Mouse (Mus musculus) forebrain, postnatal 0 days (tissue): ENCODE measurements around the gene B4galt4. TPM values are rescaled to one million over a fixed set of nuclear protein-coding genes. Genes with fewer than 3 reads are reported as not detected.

Experiments
- ATAC-seq: fragments of 200-750 bp; cut with Nextera tagmentation; 2 replicates; pipeline ENCODE4 v1.8.0; 2017; ENCODE audit warnings: mild to moderate bottlenecking, moderate library complexity
- DNase-seq: peaks from one replicate; pipeline ENCODE4 v3.0.0-alpha.2; 2015
- H3K27ac ChIP-seq: fragments of 300-500 bp; sonication (generic); 2 replicates; pipeline ENCODE4 v1.5.1; 2014; ENCODE audit warnings: low read depth, mild to moderate bottlenecking, antibody characterized with exemption, low read length, moderate library complexity, mixed read lengths
- H3K27me3 ChIP-seq: fragments of 300-500 bp; sonication (generic); 2 replicates; pipeline ENCODE4 v1.6.1; 2014; ENCODE audit warnings: mild to moderate bottlenecking, low read length, mixed read lengths; ENCODE audit not compliant: insufficient read depth
- H3K36me3 ChIP-seq: fragments of 300-500 bp; sonication (generic); 2 replicates; pipeline ENCODE4 v1.6.1; 2014; ENCODE audit warnings: mild to moderate bottlenecking, moderate library complexity; ENCODE audit not compliant: insufficient read depth
- H3K4me1 ChIP-seq: fragments of 300-500 bp; sonication (generic); 2 replicates; pipeline ENCODE4 v1.6.1; 2014; ENCODE audit warnings: antibody characterized with exemption; ENCODE audit not compliant: insufficient read depth
- H3K4me2 ChIP-seq: fragments of 300-500 bp; sonication (generic); 2 replicates; pipeline ENCODE4 v1.6.1; 2014; ENCODE audit warnings: low read depth, mild to moderate bottlenecking, moderate library complexity
- H3K4me3 ChIP-seq: fragments of 300-500 bp; sonication (generic); 2 replicates; pipeline ENCODE4 v1.5.1; 2014; ENCODE audit warnings: low read depth, low read length, mixed read lengths
- H3K9ac ChIP-seq: fragments of 300-500 bp; sonication (generic); 2 replicates; pipeline ENCODE4 v1.6.1; 2014; ENCODE audit warnings: mild to moderate bottlenecking
- H3K9me3 ChIP-seq: fragments of 300-500 bp; sonication (generic); 2 replicates; pipeline ENCODE4 v1.6.1; 2016; ENCODE audit warnings: low read length
- CTCF ChIP-seq: sonication (generic); IDR thresholded peaks from 2 replicates; pipeline ENCODE4 v1.5.1; 2016; ENCODE audit warnings: antibody characterized with exemption, control low read depth, low read depth
- WGBS: fragments of 180-500 bp; shearing (Covaris S2); extraction: QIAGEN DNeasy Blood & Tissue Kit; methylation state at CpG from one replicate; pipeline ENCODE4 v1.1.7; 2014; 5-methylcytosine and 5-hydroxymethylcytosine counted together
- polyA plus RNA-seq: library from polyadenylated mRNA; unstranded; fragments of >200 nt; fragmentation: Nextera tagmentation; extraction: Ambion mirVana; gene quantifications from 2 replicates; pipeline ENCODE4 v1.2.1, GENCODE M21; 2015
- total RNA-seq: library from RNA; depleted of rRNA; stranded (reverse); fragments of >200 nt; gene quantifications from 2 replicates; pipeline ENCODE4 v1.2.3, GENCODE M21; 2014

B4galt4 gene
- total and polyA plus RNA-seq, 2 experiments from 2014 or later = 25.0 to 27.3 TPM

GRCm38 (mm10) chr16:38702316-38702715 is 39.7 kb upstream of the B4galt4 start:
- Histone ChIP-seq H3K4me3 (no peak overlapping the region), H3K27me3 (no peaks in the 10 kb centered on the region), H3K4me2 (no peak overlapping the region), H3K9ac (no peak overlapping the region), H3K9me3 (no peaks in the 10 kb centered on the region), H3K4me1 (peaks cover 3% of the 10 kb centered on the region; the same call in 1 of the 2 replicates), H3K36me3 (no peaks in the 10 kb centered on the region), H3K27ac (no peak overlapping the region)
- DNase-seq (no peak), ATAC-seq (no peak)
- no peak for TF ChIP-seq CTCF
- 82% methylated on average over 3 of the region's 3 CpGs for WGBS

- H3K27ac ChIP-seq = no peak overlapping the region
- WGBS = 56% methylated on average over 6 of the region's 6 CpGs
- H3K36me3 ChIP-seq = no peaks in the 10 kb centered on the region
- no peaks in the 10 kb centered on the region for H3K27me3 ChIP-seq
- no peak overlapping the region for H3K4me3 ChIP-seq
- ATAC-seq (no peak), DNase-seq (no peak)
- H3K4me2 ChIP-seq = no peak overlapping the region
- no peak overlapping the region for H3K9ac ChIP-seq
- H3K4me1 ChIP-seq = peaks cover 3% of the 10 kb centered on the region; the same call in 1 of the 2 replicates
- H3K9me3 ChIP-seq = no peaks in the 10 kb centered on the region
- no peak for TF ChIP-seq CTCF
Observed at GRCm38 (mm10) chr16:38703501-38703900, 38.6 kb upstream of the B4galt4 start.

- H3K4me2 ChIP-seq = no peak overlapping the region
- H3K36me3 ChIP-seq = no peaks in the 10 kb centered on the region
- no peak for TF ChIP-seq CTCF
- H3K27ac ChIP-seq = no peak overlapping the region
- no peak for DNase-seq
- 54% methylated on average over 9 of the region's 9 CpGs for WGBS
- no peaks in the 10 kb centered on the region for H3K9me3 ChIP-seq
- ATAC-seq = no peak
- peaks cover 3% of the 10 kb centered on the region; the same call in 1 of the 2 replicates for H3K4me1 ChIP-seq
- H3K9ac ChIP-seq = no peak overlapping the region
- H3K27me3 ChIP-seq = no peaks in the 10 kb centered on the region
- H3K4me3 ChIP-seq = no peak overlapping the region
Observed at GRCm38 (mm10) chr16:38705531-38706281, 36.4 kb upstream of the B4galt4 start.

GRCm38 (mm10) chr16:38706782-38707181 is 35.3 kb upstream of the B4galt4 start:
- Histone ChIP-seq H3K36me3 (no peaks in the 10 kb centered on the region), H3K27ac (no peak overlapping the region), H3K4me1 (peaks cover 2% of the 10 kb centered on the region; the same call in 1 of the 2 replicates), H3K4me2 (no peak overlapping the region), H3K9me3 (no peaks in the 10 kb centered on the region), H3K9ac (no peak overlapping the region), H3K4me3 (no peak overlapping the region), H3K27me3 (no peaks in the 10 kb centered on the region)
- no peak for ATAC-seq
- DNase-seq = no peak
- TF ChIP-seq CTCF = no peak
- WGBS = 66% methylated on average over 7 of the region's 7 CpGs

- H3K27me3 ChIP-seq = no peaks in the 10 kb centered on the region
- H3K27ac ChIP-seq = no peak overlapping the region
- no peak for TF ChIP-seq CTCF
- WGBS = 71% methylated on average over 7 of the region's 7 CpGs
- ATAC-seq (no peak), DNase-seq (no peak)
- 0 out of 2 replicates have a peak, but pooled peaks cover 5% of the 10 kb centered on the region for H3K4me1 ChIP-seq
- no peak overlapping the region for H3K4me3 ChIP-seq
- H3K36me3 ChIP-seq = no peaks in the 10 kb centered on the region
- H3K9ac ChIP-seq = no peak overlapping the region
- H3K4me2 ChIP-seq = no peak overlapping the region; the same call in 1 of the 2 replicates
- no peaks in the 10 kb centered on the region for H3K9me3 ChIP-seq
Observed at GRCm38 (mm10) chr16:38708962-38709520, 33.0 kb upstream of the B4galt4 start.

- Histone ChIP-seq H3K27ac (no peak overlapping the region), H3K9me3 (no peaks in the 10 kb centered on the region), H3K9ac (no peak overlapping the region), H3K4me2 (peak overlapping the region; percentile 85), H3K27me3 (no peaks in the 10 kb centered on the region), H3K36me3 (no peaks in the 10 kb centered on the region), H3K4me3 (no peak overlapping the region), H3K4me1 (0 out of 2 replicates have a peak, but pooled peaks cover 5% of the 10 kb centered on the region)
- no peak for DNase-seq
- WGBS = 63% methylated on average over 4 of the region's 4 CpGs
- no peak for TF ChIP-seq CTCF
- no peak for ATAC-seq
Observed at GRCm38 (mm10) chr16:38711245-38711644, 30.8 kb upstream of the B4galt4 start.

DNA sequence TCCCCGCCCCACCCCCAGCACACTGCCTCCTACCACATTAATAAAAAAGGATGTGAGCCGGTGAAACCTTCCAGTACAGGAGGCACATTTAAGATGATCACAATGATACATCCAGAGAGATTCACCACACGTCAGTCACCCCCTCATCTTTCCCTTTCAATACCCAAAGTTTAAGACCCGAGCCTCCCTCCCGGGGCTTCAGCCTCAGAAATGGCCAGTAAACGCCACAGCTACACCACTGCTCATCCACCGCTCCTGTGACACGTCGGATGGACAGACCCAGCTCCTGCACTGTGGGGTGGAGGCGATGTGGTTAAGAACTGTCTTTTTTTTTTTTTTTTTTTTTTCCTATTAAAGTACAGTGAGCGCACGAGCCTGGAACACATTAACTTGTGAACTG is 30.0 kb upstream of the B4galt4 start:
- 0 out of 2 replicates have a peak, but pooled peaks cover 5% of the 10 kb centered on the region for H3K4me1 ChIP-seq
- H3K9me3 ChIP-seq = no peaks in the 10 kb centered on the region
- H3K4me2 ChIP-seq = peak overlapping the region; percentile 85
- H3K27me3 ChIP-seq = no peaks in the 10 kb centered on the region
- no peak overlapping the region for H3K27ac ChIP-seq
- peak overlapping the region; percentile 66 for H3K4me3 ChIP-seq
- no peaks in the 10 kb centered on the region for H3K36me3 ChIP-seq
- no peak for ATAC-seq
- H3K9ac ChIP-seq = peak overlapping the region; percentile 60
- DNase-seq = no peak
- TF ChIP-seq CTCF = no peak
- 7% methylated on average over 12 of the region's 12 CpGs for WGBS
